Mouse (Mus musculus) midbrain, embryonic 16.5 days (tissue): ENCODE data around the gene Hoxc9. TPM values are rescaled to one million over a fixed set of nuclear protein-coding genes. Genes with fewer than 3 reads are reported as not detected.

ENCODE experiments used
- ATAC-seq: fragments of 200-750 bp; cut with Nextera tagmentation; 2 replicates; pipeline ENCODE4 v1.8.0; 2017; ENCODE audit warnings: moderate TSS enrichment
- H3K27ac ChIP-seq: fragments of 300-500 bp; sonication (generic); 2 replicates; pipeline ENCODE4 v1.5.1; 2014; ENCODE audit warnings: mild to moderate bottlenecking, low read length, mixed read lengths
- H3K27me3 ChIP-seq: fragments of 300-500 bp; sonication (generic); 2 replicates; pipeline ENCODE4 v1.6.1; 2014; ENCODE audit warnings: low read depth, low read length, mixed read lengths; ENCODE audit not compliant: control insufficient read depth, insufficient read depth
- H3K36me3 ChIP-seq: fragments of 300-500 bp; sonication (generic); 2 replicates; pipeline ENCODE4 v1.6.1; 2014; ENCODE audit warnings: mild to moderate bottlenecking, low read length, moderate library complexity, mixed read lengths; ENCODE audit not compliant: control insufficient read depth, insufficient read depth
- H3K4me1 ChIP-seq: fragments of 300-500 bp; sonication (generic); 2 replicates; pipeline ENCODE4 v1.6.1; 2014; ENCODE audit warnings: mild to moderate bottlenecking, low read length, mixed read lengths; ENCODE audit not compliant: control insufficient read depth, insufficient read depth
- H3K4me2 ChIP-seq: fragments of 300-500 bp; sonication (generic); 2 replicates; pipeline ENCODE4 v1.6.1; 2014; ENCODE audit warnings: mild to moderate bottlenecking, low read length, mixed read lengths
- H3K4me3 ChIP-seq: fragments of 300-500 bp; sonication (generic); 2 replicates; pipeline ENCODE4 v1.5.1; 2014; ENCODE audit warnings: low read depth, mild to moderate bottlenecking, low read length, moderate library complexity, mixed read lengths
- H3K9ac ChIP-seq: fragments of 300-500 bp; sonication (generic); 2 replicates; pipeline ENCODE4 v1.6.1; 2014; ENCODE audit warnings: low read depth, low read length, mixed read lengths
- H3K9me3 ChIP-seq: fragments of 300-500 bp; sonication (generic); replicated peaks from 2 replicates; pipeline ENCODE4 v1.6.1; 2014; ENCODE audit warnings: mild to moderate bottlenecking, low read length, mixed read lengths; ENCODE audit not compliant: control insufficient read depth, poor library complexity, severe bottlenecking
- WGBS: fragments of 180-500 bp; shearing (Covaris S2); extraction: QIAGEN DNeasy Blood & Tissue Kit; methylation state at CpG from one replicate; pipeline ENCODE4 v1.1.7; 2014; 5-methylcytosine and 5-hydroxymethylcytosine counted together
- polyA plus RNA-seq: library from polyadenylated mRNA; unstranded; fragments of >200 nt; fragmentation: Nextera tagmentation; extraction: Ambion mirVana; gene quantifications from 2 replicates; pipeline ENCODE4 v1.2.1, GENCODE M21; 2015

The Hoxc9 gene
- polyA plus RNA-seq, 1 experiment from 2014 or later, result not detected

GRCm38 (mm10) chr15:102999183-102999831, 23.1 kb downstream of the Hoxc9 start:
- Histone ChIP-seq H3K4me1 (peaks cover 4% of the 10 kb centered on the region; the same call in 1 of the 2 replicates), H3K4me2 (peak overlapping the region; percentile 55), H3K4me3 (peak overlapping the region; percentile 31), H3K36me3 (no peaks in the 10 kb centered on the region), H3K9ac (no peak overlapping the region), H3K27me3 (peaks cover 91% of the 10 kb centered on the region), H3K27ac (no peak overlapping the region), H3K9me3 (no peaks in the 10 kb centered on the region)
- WGBS, result under 1% methylated on average over 33 of the region's 33 CpGs
- no peak for ATAC-seq

- H3K4me2 ChIP-seq, result no peak overlapping the region
- 3% methylated on average over 11 of the region's 11 CpGs for WGBS
- no peak overlapping the region for H3K9ac ChIP-seq
- no peak overlapping the region for H3K4me3 ChIP-seq
- no peak overlapping the region for H3K27ac ChIP-seq
- H3K9me3 ChIP-seq, result no peaks in the 10 kb centered on the region
- H3K4me1 ChIP-seq, result peaks cover 4% of the 10 kb centered on the region; the same call in 1 of the 2 replicates
- H3K36me3 ChIP-seq, result no peaks in the 10 kb centered on the region
- H3K27me3 ChIP-seq, result peaks cover 92% of the 10 kb centered on the region
- ATAC-seq, result no peak
Measured at GRCm38 (mm10) chr15:102999955-103000354, 23.7 kb downstream of the Hoxc9 start.

GRCm38 (mm10) chr15:103000501-103000901, 24.3 kb downstream of the Hoxc9 start:
- H3K27ac ChIP-seq, result no peak overlapping the region
- H3K4me1 ChIP-seq, result peaks cover 4% of the 10 kb centered on the region; the same call in 1 of the 2 replicates
- no peak for ATAC-seq
- WGBS, result 3% methylated on average over 24 of the region's 24 CpGs
- H3K9ac ChIP-seq, result no peak overlapping the region
- H3K27me3 ChIP-seq, result peaks cover 90% of the 10 kb centered on the region
- H3K4me2 ChIP-seq, result no peak overlapping the region
- H3K9me3 ChIP-seq, result no peaks in the 10 kb centered on the region
- H3K4me3 ChIP-seq, result no peak overlapping the region
- no peaks in the 10 kb centered on the region for H3K36me3 ChIP-seq

- no peak overlapping the region for H3K9ac ChIP-seq
- H3K36me3 ChIP-seq, result no peaks in the 10 kb centered on the region
- no peaks in the 10 kb centered on the region for H3K9me3 ChIP-seq
- no peak overlapping the region for H3K4me3 ChIP-seq
- no peak overlapping the region for H3K4me2 ChIP-seq
- 8% methylated on average over 2 of the region's 2 CpGs for WGBS
- H3K4me1 ChIP-seq, result peaks cover 4% of the 10 kb centered on the region; the same call in 1 of the 2 replicates
- ATAC-seq, result no peak
- H3K27me3 ChIP-seq, result peaks cover 90% of the 10 kb centered on the region
- no peak overlapping the region for H3K27ac ChIP-seq
Measured at GRCm38 (mm10) chr15:103001370-103001769, 25.1 kb downstream of the Hoxc9 start.

- Histone ChIP-seq H3K27me3 (peaks cover 91% of the 10 kb centered on the region), H3K27ac (no peak overlapping the region), H3K4me1 (peaks cover 4% of the 10 kb centered on the region; the same call in 1 of the 2 replicates), H3K9me3 (no peaks in the 10 kb centered on the region), H3K4me2 (no peak overlapping the region), H3K36me3 (no peaks in the 10 kb centered on the region), H3K4me3 (no peak overlapping the region), H3K9ac (no peak overlapping the region)
- no peak for ATAC-seq
- WGBS, result 4% methylated on average over 4 of the region's 4 CpGs
Measured at GRCm38 (mm10) chr15:103002156-103002555, 25.9 kb downstream of the Hoxc9 start.

- Histone ChIP-seq H3K36me3 (no peaks in the 10 kb centered on the region), H3K9ac (no peak overlapping the region), H3K4me3 (no peak overlapping the region), H3K4me2 (no peak overlapping the region), H3K9me3 (no peaks in the 10 kb centered on the region), H3K27me3 (peaks cover 93% of the 10 kb centered on the region), H3K27ac (no peak overlapping the region), H3K4me1 (peaks cover 4% of the 10 kb centered on the region; the same call in 1 of the 2 replicates)
- no peak for ATAC-seq
- 1% methylated on average over 12 of the region's 13 CpGs for WGBS
Measured at GRCm38 (mm10) chr15:103002821-103003448, 26.7 kb downstream of the Hoxc9 start.

GRCm38 (mm10) chr15:103005308-103005707, 29.1 kb downstream of the Hoxc9 start:
- no peak overlapping the region for H3K9ac ChIP-seq
- 0% methylated on average over 17 of the region's 17 CpGs for WGBS
- H3K9me3 ChIP-seq, result no peaks in the 10 kb centered on the region
- no peak overlapping the region for H3K4me2 ChIP-seq
- no peaks in the 10 kb centered on the region for H3K4me1 ChIP-seq
- H3K27me3 ChIP-seq, result peaks cover 96% of the 10 kb centered on the region
- ATAC-seq, result no peak
- no peak overlapping the region for H3K27ac ChIP-seq
- H3K4me3 ChIP-seq, result no peak overlapping the region
- no peaks in the 10 kb centered on the region for H3K36me3 ChIP-seq

GRCm38 (mm10) chr15:103005797-103006196, 29.6 kb downstream of the Hoxc9 start:
- H3K9ac ChIP-seq, result no peak overlapping the region
- H3K36me3 ChIP-seq, result no peaks in the 10 kb centered on the region
- H3K27me3 ChIP-seq, result peaks cover 96% of the 10 kb centered on the region
- no peaks in the 10 kb centered on the region for H3K9me3 ChIP-seq
- H3K4me1 ChIP-seq, result no peaks in the 10 kb centered on the region
- no peak for ATAC-seq
- no peak overlapping the region for H3K4me2 ChIP-seq
- H3K4me3 ChIP-seq, result no peak overlapping the region
- no peak overlapping the region for H3K27ac ChIP-seq
- WGBS, result 4% methylated on average over 5 of the region's 5 CpGs

- Histone ChIP-seq H3K9me3 (no peaks in the 10 kb centered on the region), H3K9ac (no peak overlapping the region), H3K4me3 (no peak overlapping the region), H3K4me2 (no peak overlapping the region), H3K36me3 (no peaks in the 10 kb centered on the region), H3K27me3 (peaks cover 97% of the 10 kb centered on the region), H3K27ac (no peak overlapping the region), H3K4me1 (no peaks in the 10 kb centered on the region)
- no peak for ATAC-seq
- WGBS, result 10% methylated on average over 1 of the region's 1 CpGs
Measured at GRCm38 (mm10) chr15:103006326-103006725, 30.1 kb downstream of the Hoxc9 start.
